Mouse (Mus musculus): ENCODE measurements around the gene Psmd3.
"Not testable (repeated sequence)": the region's sequence is repeated elsewhere in the genome, so short reads cannot be mapped to it uniquely, and the experiment has no call there.

Gene Psmd3

GRCm38 (mm10) chr11:98721458-98722226 lies 39.3 kb downstream of the Psmd3 start:
- DNase-seq: no peak

- DNase-seq: no peak
Measured at GRCm38 (mm10) chr11:98723098-98723497, 40.7 kb downstream of the Psmd3 start.

GRCm38 (mm10) chr11:98725926-98726506 lies 43.7 kb downstream of the Psmd3 start:
- DNase-seq: no peak

- peak; percentile 85 for DNase-seq
Measured at GRCm38 (mm10) chr11:98729119-98729588, 46.8 kb downstream of the Psmd3 start, which contains the start of gene Med24. Med24 (minus strand) TSS chr11:98729435.

- no peak for DNase-seq
Measured at GRCm38 (mm10) chr11:98730727-98731126, 48.4 kb downstream of the Psmd3 start.

- no peak for DNase-seq
Measured at GRCm38 (mm10) chr11:98731134-98731533, 48.8 kb downstream of the Psmd3 start.

- no peak for DNase-seq
Measured at GRCm38 (mm10) chr11:98734020-98734419, 51.7 kb downstream of the Psmd3 start.

GRCm38 (mm10) chr11:98735111-98735510 lies 52.8 kb downstream of the Psmd3 start:
- DNase-seq: no peak

GRCm38 (mm10) chr11:98736176-98736575 lies 53.8 kb downstream of the Psmd3 start:
- DNase-seq: no peak

- not testable (repeated sequence) for DNase-seq
Measured at GRCm38 (mm10) chr11:98737220-98737619, 54.9 kb downstream of the Psmd3 start.

- no peak for DNase-seq
Measured at GRCm38 (mm10) chr11:98738428-98738911, 56.1 kb downstream of the Psmd3 start.

GRCm38 (mm10) chr11:98738925-98739324 lies 56.6 kb downstream of the Psmd3 start:
- no peak for DNase-seq

- no peak for DNase-seq
Measured at GRCm38 (mm10) chr11:98740026-98740392, 57.7 kb downstream of the Psmd3 start.

GRCm38 (mm10) chr11:98740393-98741050 lies 58.2 kb downstream of the Psmd3 start, which contains the start of gene Thra:
Thra (plus strand) TSS chr11:98740638.
- peak; percentile 41 for DNase-seq

GRCm38 (mm10) chr11:98741051-98741620 lies 58.8 kb downstream of the Psmd3 start:
- no peak for DNase-seq

- DNase-seq: peak; percentile 89
Measured at GRCm38 (mm10) chr11:98741622-98742396, 59.5 kb downstream of the Psmd3 start.

- DNase-seq: no peak
Measured at GRCm38 (mm10) chr11:98742397-98743291, 60.3 kb downstream of the Psmd3 start.

- DNase-seq: no peak
Measured at GRCm38 (mm10) chr11:98743655-98744345, 61.4 kb downstream of the Psmd3 start.

GRCm38 (mm10) chr11:98744456-98745019 lies 62.2 kb downstream of the Psmd3 start:
- no peak for DNase-seq

Measured in thymus, postnatal 14 days (tissue).